Mouse (Mus musculus) midbrain, embryonic 13.5 days (tissue): Measurements from ENCODE around the gene Gm5901. TPM values are rescaled to one million over a fixed set of nuclear protein-coding genes. Genes with fewer than 3 reads are reported as not detected.
A peak's percentile ranks its signal among the peaks of the same experiment; 100 is the strongest.
"Not testable (repeated sequence)": the region's sequence is repeated elsewhere in the genome, so short reads cannot be mapped to it uniquely, and the experiment has no call there.

Experiments
- ATAC-seq: fragments of 200-750 bp; cut with Nextera tagmentation; 2 replicates; pipeline ENCODE4 v1.8.0; 2017; ENCODE audit warnings: mild to moderate bottlenecking, moderate TSS enrichment, moderate library complexity
- H3K27ac ChIP-seq: fragments of 300-500 bp; sonication (generic); 2 replicates; pipeline ENCODE4 v1.5.1; 2015; ENCODE audit warnings: inconsistent platforms, mild to moderate bottlenecking, moderate library complexity
- H3K27me3 ChIP-seq: fragments of 300-500 bp; sonication (generic); 2 replicates; pipeline ENCODE4 v1.6.1; 2015; ENCODE audit warnings: mild to moderate bottlenecking, inconsistent platforms
- H3K36me3 ChIP-seq: fragments of 300-500 bp; sonication (generic); 2 replicates; pipeline ENCODE4 v1.6.1; 2015; ENCODE audit warnings: mild to moderate bottlenecking, inconsistent platforms
- H3K4me1 ChIP-seq: fragments of 300-500 bp; sonication (generic); replicated peaks from 2 replicates; pipeline ENCODE4 v1.6.1; 2015; ENCODE audit warnings: inconsistent platforms
- H3K4me2 ChIP-seq: fragments of 300-500 bp; sonication (generic); replicated peaks from 2 replicates; pipeline ENCODE4 v1.6.1; 2015; ENCODE audit warnings: moderate library complexity, mild to moderate bottlenecking, inconsistent platforms
- H3K4me3 ChIP-seq: fragments of 300-500 bp; sonication (generic); replicated peaks from 2 replicates; pipeline ENCODE4 v1.5.1; 2015; ENCODE audit warnings: mild to moderate bottlenecking, inconsistent platforms
- H3K9ac ChIP-seq: fragments of 300-500 bp; sonication (generic); replicated peaks from 2 replicates; pipeline ENCODE4 v1.6.1; 2015; ENCODE audit warnings: mild to moderate bottlenecking, inconsistent platforms
- H3K9me3 ChIP-seq: fragments of 300-500 bp; sonication (generic); 2 replicates; pipeline ENCODE4 v1.6.1; 2016; ENCODE audit warnings: mild to moderate bottlenecking, inconsistent platforms
- WGBS: fragments of 180-500 bp; shearing (Covaris S2); methylation state at CpG from one replicate; pipeline ENCODE4 v1.1.7; 2015; 5-methylcytosine and 5-hydroxymethylcytosine counted together
- polyA plus RNA-seq: library from polyadenylated mRNA; unstranded; fragments of >200 nt; fragmentation: Nextera tagmentation; extraction: Ambion mirVana; gene quantifications from 2 replicates; pipeline ENCODE4 v1.2.1, GENCODE M21; 2015

The Gm5901 gene
- polyA plus RNA-seq: not detected in 2 replicates

DNA sequence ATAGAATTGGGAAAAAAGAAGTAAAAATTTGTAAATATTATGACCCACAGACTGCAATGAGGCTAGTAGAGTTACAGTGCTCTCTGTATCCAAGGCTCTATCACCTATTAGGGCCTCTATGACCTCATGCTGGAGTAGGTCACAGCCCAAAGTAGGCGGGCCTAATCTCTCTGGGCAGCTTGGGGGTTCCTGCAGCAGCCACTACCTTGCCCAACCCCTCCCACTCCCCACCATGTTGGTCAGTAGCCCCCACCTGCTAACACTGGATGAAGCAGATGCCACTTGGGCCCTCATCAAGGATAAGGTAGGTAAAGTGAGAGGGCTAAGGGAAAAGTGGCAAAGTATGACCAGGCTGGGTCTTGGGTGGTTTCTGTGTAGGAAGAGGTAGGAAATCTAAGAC, at the start of gene Gm5901:
Gene Gm5901, plus strand, starts transcription at position 173 of the 400 bp plus-strand sequence.
- Histone ChIP-seq H3K4me1 (no peaks in the 10 kb centered on the region), H3K36me3 (peaks cover 72% of the 10 kb centered on the region), H3K4me3 (no peak within 1 kb of the TSS), H3K27ac (no peak within 1 kb of the TSS), H3K9me3 (no peaks in the 10 kb centered on the region), H3K9ac (no peak within 1 kb of the TSS), H3K4me2 (no peak within 1 kb of the TSS), H3K27me3 (no peaks in the 10 kb centered on the region)
- no peak for ATAC-seq
- 91% methylated on average over 1 of the region's 1 CpGs for WGBS

- 78% methylated on average over 2 of the region's 2 CpGs for WGBS
- Histone ChIP-seq H3K27me3 (no peaks in the 10 kb centered on the region), H3K27ac (no peak overlapping the region), H3K4me3 (no peak overlapping the region), H3K4me1 (no peaks in the 10 kb centered on the region), H3K9ac (no peak overlapping the region), H3K9me3 (no peaks in the 10 kb centered on the region), H3K36me3 (no peaks in the 10 kb centered on the region), H3K4me2 (no peak overlapping the region)
- no peak for ATAC-seq
These were observed 49.5 kb upstream of the Gm5901 start for GRCm38 (mm10) chr7:105325302-105325701.

- H3K4me3 ChIP-seq: no peak within 1 kb of the TSS
- no peaks in the 10 kb centered on the region for H3K9me3 ChIP-seq
- ATAC-seq: no peak
- H3K4me1 ChIP-seq: no peaks in the 10 kb centered on the region
- H3K27ac ChIP-seq: no peak within 1 kb of the TSS
- H3K36me3 ChIP-seq: no peaks in the 10 kb centered on the region
- H3K4me2 ChIP-seq: no peak within 1 kb of the TSS
- no peaks in the 10 kb centered on the region for H3K27me3 ChIP-seq
- WGBS: 86% methylated on average over 1 of the region's 1 CpGs
- H3K9ac ChIP-seq: no peak within 1 kb of the TSS
These were observed 40.8 kb upstream of the Gm5901 start, which contains the start of gene Olfr690 for GRCm38 (mm10) chr7:105334004-105334403. Gene Olfr690, minus strand, starts transcription at chr7:105334104.

GRCm38 (mm10) chr7:105342170-105342569, 32.7 kb upstream of the Gm5901 start, which contains the start of gene Olfr691:
Gene Olfr691, minus strand, starts transcription at chr7:105342270.
- Histone ChIP-seq H3K27me3 (no peaks in the 10 kb centered on the region), H3K27ac (no peak within 1 kb of the TSS), H3K9me3 (no peaks in the 10 kb centered on the region), H3K36me3 (no peaks in the 10 kb centered on the region), H3K9ac (no peak within 1 kb of the TSS), H3K4me1 (no peaks in the 10 kb centered on the region), H3K4me2 (no peak within 1 kb of the TSS), H3K4me3 (no peak within 1 kb of the TSS)
- no peak for ATAC-seq
- 54% methylated on average over 1 of the region's 1 CpGs for WGBS

DNA sequence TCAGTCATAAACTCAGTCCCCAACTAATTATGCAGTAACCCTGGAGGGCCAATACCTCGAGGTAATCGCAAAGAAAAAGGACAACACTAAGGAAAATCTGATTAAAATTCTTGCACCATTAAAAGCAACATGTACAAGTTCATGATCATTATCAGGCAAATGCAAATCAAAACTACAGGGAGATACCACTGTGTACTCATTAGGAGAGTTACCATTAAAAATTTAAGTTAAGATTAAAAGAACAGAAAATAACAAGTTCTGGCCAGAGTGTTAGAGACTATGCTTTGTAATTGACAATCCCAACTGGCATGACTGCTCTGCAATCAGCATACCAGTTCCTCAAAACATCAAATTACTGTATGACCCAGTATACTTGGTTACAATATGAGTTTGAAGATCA, 32.1 kb upstream of the Gm5901 start:
- Histone ChIP-seq H3K27ac (no peak overlapping the region), H3K36me3 (no peaks in the 10 kb centered on the region), H3K27me3 (no peaks in the 10 kb centered on the region), H3K9me3 (no peaks in the 10 kb centered on the region), H3K4me3 (no peak overlapping the region), H3K4me1 (no peaks in the 10 kb centered on the region), H3K9ac (no peak overlapping the region), H3K4me2 (no peak overlapping the region)
- 70% methylated on average over 2 of the region's 2 CpGs for WGBS
- no peak for ATAC-seq

- WGBS: no CpG with 5 or more reads among the region's 5 CpGs
- H3K9me3 ChIP-seq, H3K4me2 ChIP-seq, H3K4me1 ChIP-seq, H3K4me3 ChIP-seq, H3K36me3 ChIP-seq, H3K27ac ChIP-seq, H3K27me3 ChIP-seq, H3K9ac ChIP-seq: not testable (repeated sequence)
- ATAC-seq: 0 out of 2 replicates have a peak, but pooled peaks have one; percentile 43
These were observed 18.8 kb upstream of the Gm5901 start for GRCm38 (mm10) chr7:105356064-105356463.

DNA sequence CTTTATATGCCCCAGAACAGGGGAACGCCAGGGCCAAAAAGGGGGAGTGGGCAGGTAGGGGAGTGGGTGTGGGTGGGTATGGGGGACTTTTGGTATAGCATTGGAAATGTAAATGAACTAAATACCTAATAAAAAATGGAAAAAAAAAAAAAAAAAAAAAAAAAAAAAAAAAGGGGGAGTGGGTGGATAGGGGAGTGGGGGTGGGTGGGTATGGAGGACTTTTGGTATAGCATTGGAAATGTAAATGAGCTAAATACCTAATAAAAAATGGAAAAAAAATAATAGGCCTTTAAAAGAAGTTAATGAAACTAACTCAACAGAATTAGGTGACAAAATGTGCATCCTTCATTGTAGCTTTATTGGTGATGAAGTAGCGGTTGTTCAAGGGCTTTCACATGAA, 18.4 kb upstream of the Gm5901 start:
- WGBS: 97% methylated on average over 1 of the region's 2 CpGs
- H3K4me1 ChIP-seq, H3K4me2 ChIP-seq, H3K36me3 ChIP-seq, H3K27ac ChIP-seq, H3K9ac ChIP-seq, H3K27me3 ChIP-seq, H3K4me3 ChIP-seq, H3K9me3 ChIP-seq: not testable (repeated sequence)
- ATAC-seq: peak; percentile 88

DNA sequence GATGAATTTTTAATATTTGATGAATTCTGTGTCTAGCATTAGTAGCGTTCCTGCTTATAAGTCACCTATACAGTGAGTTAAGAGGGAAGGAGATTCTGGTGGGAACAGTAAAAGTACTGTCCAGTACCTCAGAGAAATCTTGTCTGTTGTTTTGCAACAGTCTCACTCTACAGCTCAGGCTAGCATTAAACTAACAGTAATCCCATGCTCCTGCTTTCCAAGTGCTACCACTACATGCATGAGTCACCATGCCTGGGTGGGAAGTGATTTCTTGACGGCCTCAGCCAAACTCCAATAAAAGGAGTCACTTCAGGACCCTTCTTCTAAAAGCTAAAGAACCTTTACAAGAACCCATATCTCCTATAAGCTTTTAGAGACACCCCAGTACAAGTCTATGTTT, 13.1 kb upstream of the Gm5901 start:
- no peak overlapping the region for H3K27ac ChIP-seq
- H3K9me3 ChIP-seq: no peaks in the 10 kb centered on the region
- no peak overlapping the region for H3K9ac ChIP-seq
- no peak overlapping the region for H3K4me3 ChIP-seq
- ATAC-seq: no peak
- 87% methylated on average over 2 of the region's 2 CpGs for WGBS
- no peaks in the 10 kb centered on the region for H3K36me3 ChIP-seq
- no peaks in the 10 kb centered on the region for H3K27me3 ChIP-seq
- no peaks in the 10 kb centered on the region for H3K4me1 ChIP-seq
- no peak overlapping the region for H3K4me2 ChIP-seq

DNA sequence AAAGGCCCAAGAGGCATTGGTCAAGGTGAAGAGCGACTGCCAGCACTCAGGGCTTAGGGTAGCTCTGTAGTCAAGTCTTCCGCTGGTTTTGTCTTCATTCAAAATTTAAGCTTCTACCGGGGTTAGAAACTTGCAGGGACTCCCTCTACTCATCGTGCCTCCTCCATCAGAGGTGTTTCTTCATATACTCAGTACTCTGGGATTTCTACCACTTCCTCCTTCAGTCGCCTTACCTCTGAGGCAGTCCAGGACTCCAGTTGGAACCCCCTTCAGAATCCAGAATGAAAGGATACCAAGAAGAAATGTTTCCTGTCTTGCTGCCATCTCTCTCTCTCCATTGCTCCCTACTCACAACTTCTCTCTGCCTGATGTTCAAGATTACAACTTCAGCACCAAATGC, 7.6 kb upstream of the Gm5901 start:
- Histone ChIP-seq H3K36me3 (peaks cover 12% of the 10 kb centered on the region; the same call in 1 of the 2 replicates), H3K27me3 (no peaks in the 10 kb centered on the region), H3K4me2 (no peak overlapping the region), H3K9ac (no peak overlapping the region), H3K4me1 (no peaks in the 10 kb centered on the region), H3K4me3 (no peak overlapping the region), H3K27ac (no peak overlapping the region), H3K9me3 (no peaks in the 10 kb centered on the region)
- WGBS: 88% methylated on average over 5 of the region's 5 CpGs
- ATAC-seq: no peak

GRCm38 (mm10) chr7:105367930-105368329, 6.9 kb upstream of the Gm5901 start, which contains the start of gene Olfr692:
Gene Olfr692, plus strand, starts transcription at chr7:105368230.
- no peaks in the 10 kb centered on the region for H3K4me1 ChIP-seq
- H3K27me3 ChIP-seq: no peaks in the 10 kb centered on the region
- no peak for ATAC-seq
- no peak within 1 kb of the TSS for H3K4me3 ChIP-seq
- H3K4me2 ChIP-seq: no peak within 1 kb of the TSS
- H3K9me3 ChIP-seq: no peaks in the 10 kb centered on the region
- no peak within 1 kb of the TSS for H3K9ac ChIP-seq
- WGBS: 100% methylated on average over 1 of the region's 1 CpGs
- H3K36me3 ChIP-seq: peaks cover 19% of the 10 kb centered on the region
- no peak within 1 kb of the TSS for H3K27ac ChIP-seq

GRCm38 (mm10) chr7:105368521-105368920, 6.3 kb upstream of the Gm5901 start:
- no peak for ATAC-seq
- WGBS: 94% methylated on average over 4 of the region's 4 CpGs

GRCm38 (mm10) chr7:105372912-105373311, 1.9 kb upstream of the Gm5901 start:
- Histone ChIP-seq H3K4me1 (no peaks in the 10 kb centered on the region), H3K27me3 (no peaks in the 10 kb centered on the region), H3K4me3 (no peak overlapping the region), H3K27ac (no peak overlapping the region), H3K9me3 (no peaks in the 10 kb centered on the region), H3K36me3 (peaks cover 53% of the 10 kb centered on the region), H3K4me2 (no peak overlapping the region), H3K9ac (no peak overlapping the region)
- no peak for ATAC-seq
- WGBS: 87% methylated on average over 1 of the region's 1 CpGs

More at GRCm38 (mm10) chr7:105368521-105368920, 6.3 kb upstream of the Gm5901 start:
- no peaks in the 10 kb centered on the region for H3K4me1 ChIP-seq
- H3K4me2 ChIP-seq: no peak overlapping the region
- no peak overlapping the region for H3K9ac ChIP-seq
- H3K4me3 ChIP-seq: no peak overlapping the region
- no peak overlapping the region for H3K27ac ChIP-seq
- H3K9me3 ChIP-seq: no peaks in the 10 kb centered on the region
- no peaks in the 10 kb centered on the region for H3K27me3 ChIP-seq
- H3K36me3 ChIP-seq: peaks cover 25% of the 10 kb centered on the region

- no peaks in the 10 kb centered on the region for H3K4me1 ChIP-seq
- H3K27me3 ChIP-seq: no peaks in the 10 kb centered on the region
- no peak overlapping the region for H3K9ac ChIP-seq
- no peaks in the 10 kb centered on the region for H3K9me3 ChIP-seq
- no peak overlapping the region for H3K4me3 ChIP-seq
- no peak overlapping the region for H3K4me2 ChIP-seq
- WGBS: 94% methylated on average over 4 of the region's 4 CpGs
- H3K36me3 ChIP-seq: peaks cover 59% of the 10 kb centered on the region
- no peak overlapping the region for H3K27ac ChIP-seq
- ATAC-seq: no peak
These were observed 1.3 kb upstream of the Gm5901 start for GRCm38 (mm10) chr7:105373509-105373908.
